Mouse (Mus musculus): Measurements from ENCODE around the gene Gck. TPM values are rescaled to one million over a fixed set of nuclear protein-coding genes. Genes with fewer than 3 reads are reported as not detected.

Gene Gck
- polyA plus RNA-seq, 1 experiment from 2014 or later, result 5.7 TPM

GRCm38 (mm10) chr11:5851021-5851736 is 98.7 kb downstream of the Gck start:
- no peak for ATAC-seq (ENCODE audit: low FRiP score, low read depth)
- Histone ChIP-seq H3K4me1 (replicated peaks) (no peaks in the 10 kb centered on the region), H3K27me3 (no peaks in the 10 kb centered on the region), H3K4me3 (no peak overlapping the region), H3K4me2 (no peak overlapping the region), H3K9me3 (no peaks in the 10 kb centered on the region), H3K36me3 (no peaks in the 10 kb centered on the region), H3K27ac (replicated peaks) (no peak overlapping the region), H3K9ac (no peak overlapping the region)
- 64% methylated on average over 4 of the region's 4 CpGs for WGBS

Other genes starting within 250 kb of the Gck start
- 192 and 196 TPM in 2 replicates for gene Mrps24, start 234.4 kb downstream of the Gck start, polyA plus RNA-seq (2015; fragmentation: Nextera tagmentation; extraction: Ambion mirVana)
- gene Urgcp, start 187.7 kb downstream of the Gck start, polyA plus RNA-seq (2015; fragmentation: Nextera tagmentation; extraction: Ambion mirVana), result 33.5 TPM in 2 replicates
- gene Dbnl, start 161.6 kb downstream of the Gck start, polyA plus RNA-seq (2015; fragmentation: Nextera tagmentation; extraction: Ambion mirVana), result 134 and 139 TPM in 2 replicates
- 2.7 and 3.3 TPM in 2 replicates for gene Pgam2, start 146.3 kb downstream of the Gck start, polyA plus RNA-seq (2015; fragmentation: Nextera tagmentation; extraction: Ambion mirVana)
- 7.3 TPM in 2 replicates for gene Polm, start 112.1 kb downstream of the Gck start, polyA plus RNA-seq (2015; fragmentation: Nextera tagmentation; extraction: Ambion mirVana)
- 27.1 and 27.4 TPM in 2 replicates for gene Aebp1, start 88.1 kb downstream of the Gck start, polyA plus RNA-seq (2015; fragmentation: Nextera tagmentation; extraction: Ambion mirVana)
- gene Pold2, start 71.8 kb downstream of the Gck start, polyA plus RNA-seq (2015; fragmentation: Nextera tagmentation; extraction: Ambion mirVana), result 63.9 and 67.3 TPM in 2 replicates
- gene Myl7, start 51.3 kb downstream of the Gck start, polyA plus RNA-seq (2015; fragmentation: Nextera tagmentation; extraction: Ambion mirVana), result 0.36 and 0.69 TPM in 2 replicates
- gene Ykt6, start 5.6 kb upstream of the Gck start, polyA plus RNA-seq (2015; fragmentation: Nextera tagmentation; extraction: Ambion mirVana), result 89.5 and 93.7 TPM in 2 replicates
- gene Camk2b, start 116.3 kb upstream of the Gck start, polyA plus RNA-seq (2015; fragmentation: Nextera tagmentation; extraction: Ambion mirVana), result 125 and 145 TPM in 2 replicates
- 0.31 and 0.86 TPM in 2 replicates for gene A730071L15Rik, start 249.9 kb upstream of the Gck start, polyA plus RNA-seq (2015; fragmentation: Nextera tagmentation; extraction: Ambion mirVana)